Mouse (Mus musculus) kidney, embryonic 14.5 days (tissue): ENCODE measurements around the gene Zfp239. TPM values are rescaled to one million over a fixed set of nuclear protein-coding genes. Genes with fewer than 3 reads are reported as not detected.

ENCODE experiments used
- ATAC-seq: fragments of 200-750 bp; cut with Nextera tagmentation; 2 replicates; pipeline ENCODE4 v1.8.0; 2017; ENCODE audit warnings: moderate number of reproducible peaks, mild to moderate bottlenecking, moderate TSS enrichment, moderate library complexity; ENCODE audit not compliant: low FRiP score, low TSS enrichment
- H3K27ac ChIP-seq: fragments of 300-500 bp; sonication (generic); 2 replicates; pipeline ENCODE4 v1.5.1; 2014; ENCODE audit warnings: low read depth, mild to moderate bottlenecking, low read length, moderate library complexity, mixed read lengths
- H3K27me3 ChIP-seq: fragments of 300-500 bp; sonication (generic); 2 replicates; pipeline ENCODE4 v1.6.1; 2014; ENCODE audit warnings: mild to moderate bottlenecking, low read length; ENCODE audit not compliant: control insufficient read depth, insufficient read depth
- H3K36me3 ChIP-seq: fragments of 300-500 bp; sonication (generic); 2 replicates; pipeline ENCODE4 v1.6.1; 2014; ENCODE audit warnings: low read length, mixed read lengths; ENCODE audit not compliant: control insufficient read depth, insufficient read depth
- H3K4me1 ChIP-seq: fragments of 300-500 bp; sonication (generic); 2 replicates; pipeline ENCODE4 v1.6.1; 2014; ENCODE audit warnings: low read length, mixed read lengths; ENCODE audit not compliant: control insufficient read depth, insufficient read depth
- H3K4me2 ChIP-seq: fragments of 300-500 bp; sonication (generic); replicated peaks from 2 replicates; pipeline ENCODE4 v1.6.1; 2014; ENCODE audit warnings: low read depth, mild to moderate bottlenecking, low read length
- H3K4me3 ChIP-seq: fragments of 300-500 bp; sonication (generic); 2 replicates; pipeline ENCODE4 v1.5.1; 2014; ENCODE audit warnings: mild to moderate bottlenecking, low read length
- H3K9ac ChIP-seq: fragments of 300-500 bp; sonication (generic); 2 replicates; pipeline ENCODE4 v1.6.1; 2014; ENCODE audit warnings: low read depth, mild to moderate bottlenecking, low read length, moderate library complexity
- H3K9me3 ChIP-seq: fragments of 300-500 bp; sonication (generic); 2 replicates; pipeline ENCODE4 v1.6.1; 2016; ENCODE audit warnings: low read length; ENCODE audit not compliant: control insufficient read depth
- WGBS: fragments of 180-500 bp; shearing (Covaris S2); extraction: QIAGEN DNeasy Blood & Tissue Kit; methylation state at CpG from one replicate; pipeline ENCODE4 v1.1.7; 2014; 5-methylcytosine and 5-hydroxymethylcytosine counted together
- polyA plus RNA-seq: library from polyadenylated mRNA; unstranded; fragments of >200 nt; fragmentation: Nextera tagmentation; extraction: Ambion mirVana; gene quantifications from 2 replicates; pipeline ENCODE4 v1.2.1, GENCODE M21; 2014

Gene Zfp239
- 6.6 and 10.0 TPM in 2 replicates for polyA plus RNA-seq

- Histone ChIP-seq H3K9ac (peak within 1 kb of the TSS; percentile 70), H3K9me3 (no peaks in the 10 kb centered on the region), H3K4me2 (peak within 1 kb of the TSS; percentile 92), H3K4me3 (peak within 1 kb of the TSS; percentile 80), H3K36me3 (no peaks in the 10 kb centered on the region), H3K4me1 (0 out of 2 replicates have a peak, but pooled peaks cover 4% of the 10 kb centered on the region), H3K27ac (no peak within 1 kb of the TSS), H3K27me3 (no peaks in the 10 kb centered on the region)
- no peak for ATAC-seq
- 74% methylated on average over 6 of the region's 6 CpGs for WGBS
Measured at GRCm38 (mm10) chr6:117861848-117862247, at the start of gene Zfp239. Gene Zfp239 (plus strand): TSS chr6:117862100.

- Histone ChIP-seq H3K4me2 (no peak overlapping the region), H3K27me3 (no peaks in the 10 kb centered on the region), H3K4me3 (no peak overlapping the region), H3K9me3 (no peaks in the 10 kb centered on the region), H3K9ac (no peak overlapping the region), H3K36me3 (no peaks in the 10 kb centered on the region), H3K27ac (no peak overlapping the region), H3K4me1 (no peaks in the 10 kb centered on the region)
- ATAC-seq = no peak
Measured at GRCm38 (mm10) chr6:117814681-117815080, 47.2 kb upstream of the Zfp239 start.

- H3K9ac ChIP-seq = no peak overlapping the region
- no peaks in the 10 kb centered on the region for H3K27me3 ChIP-seq
- no peak overlapping the region for H3K27ac ChIP-seq
- no peak overlapping the region for H3K4me2 ChIP-seq
- no peaks in the 10 kb centered on the region for H3K36me3 ChIP-seq
- H3K4me1 ChIP-seq = no peaks in the 10 kb centered on the region
- no peak for ATAC-seq
- H3K4me3 ChIP-seq = no peak overlapping the region
- H3K9me3 ChIP-seq = no peaks in the 10 kb centered on the region
- WGBS = 79% methylated on average over 4 of the region's 5 CpGs
Measured at GRCm38 (mm10) chr6:117817108-117817541, 44.8 kb upstream of the Zfp239 start.

- H3K27ac ChIP-seq = no peak overlapping the region
- no peak overlapping the region for H3K9ac ChIP-seq
- H3K27me3 ChIP-seq = no peaks in the 10 kb centered on the region
- H3K4me3 ChIP-seq = no peak overlapping the region
- H3K9me3 ChIP-seq = no peaks in the 10 kb centered on the region
- WGBS = 92% methylated on average over 14 of the region's 14 CpGs
- no peak for ATAC-seq
- no peak overlapping the region for H3K4me2 ChIP-seq
- no peaks in the 10 kb centered on the region for H3K36me3 ChIP-seq
- H3K4me1 ChIP-seq = no peaks in the 10 kb centered on the region
Measured at GRCm38 (mm10) chr6:117820327-117820726, 41.6 kb upstream of the Zfp239 start.

GRCm38 (mm10) chr6:117825369-117825768, 36.5 kb upstream of the Zfp239 start:
- Histone ChIP-seq H3K4me1 (peaks cover 8% of the 10 kb centered on the region), H3K27ac (no peak overlapping the region), H3K4me2 (no peak overlapping the region), H3K9ac (no peak overlapping the region), H3K36me3 (no peaks in the 10 kb centered on the region), H3K9me3 (no peaks in the 10 kb centered on the region), H3K4me3 (no peak overlapping the region), H3K27me3 (no peaks in the 10 kb centered on the region)
- ATAC-seq = peak; percentile 84; the same call in 1 of the 2 replicates
- 6% methylated on average over 4 of the region's 4 CpGs for WGBS

GRCm38 (mm10) chr6:117828273-117828672, 33.6 kb upstream of the Zfp239 start:
- Histone ChIP-seq H3K27me3 (no peaks in the 10 kb centered on the region), H3K9me3 (no peaks in the 10 kb centered on the region), H3K27ac (no peak overlapping the region), H3K36me3 (no peaks in the 10 kb centered on the region), H3K4me3 (no peak overlapping the region), H3K4me1 (peaks cover 8% of the 10 kb centered on the region), H3K9ac (no peak overlapping the region), H3K4me2 (no peak overlapping the region)
- ATAC-seq = peak; percentile 32; the same call in 1 of the 2 replicates
- 20% methylated on average over 9 of the region's 9 CpGs for WGBS

- H3K4me3 ChIP-seq = peak within 1 kb of the TSS; percentile 84
- H3K27ac ChIP-seq = peak within 1 kb of the TSS; percentile 88
- peak within 1 kb of the TSS; percentile 77 for H3K4me2 ChIP-seq
- peak within 1 kb of the TSS; percentile 88 for H3K9ac ChIP-seq
- H3K9me3 ChIP-seq = no peaks in the 10 kb centered on the region
- H3K4me1 ChIP-seq = peaks cover 9% of the 10 kb centered on the region; the same call in 1 of the 2 replicates
- no peaks in the 10 kb centered on the region for H3K27me3 ChIP-seq
- peaks cover 28% of the 10 kb centered on the region for H3K36me3 ChIP-seq
- WGBS = under 1% methylated on average over 58 of the region's 66 CpGs
- peak; percentile 97 for ATAC-seq
Measured at GRCm38 (mm10) chr6:117840686-117841510, 21.0 kb upstream of the Zfp239 start, which contains the start of gene Zfp637. Gene Zfp637 (plus strand): TSS chr6:117841180.

GRCm38 (mm10) chr6:117841511-117841955, 20.4 kb upstream of the Zfp239 start:
- peaks cover 9% of the 10 kb centered on the region; the same call in 1 of the 2 replicates for H3K4me1 ChIP-seq
- no peak for ATAC-seq
- peak overlapping the region; percentile 88 for H3K9ac ChIP-seq
- H3K36me3 ChIP-seq = peaks cover 34% of the 10 kb centered on the region
- no peaks in the 10 kb centered on the region for H3K27me3 ChIP-seq
- peak overlapping the region; percentile 88 for H3K27ac ChIP-seq
- H3K4me2 ChIP-seq = peak overlapping the region; percentile 77
- no peaks in the 10 kb centered on the region for H3K9me3 ChIP-seq
- WGBS = 13% methylated on average over 12 of the region's 12 CpGs
- H3K4me3 ChIP-seq = peak overlapping the region; percentile 84

GRCm38 (mm10) chr6:117844597-117844996, 17.3 kb upstream of the Zfp239 start:
- no peaks in the 10 kb centered on the region for H3K9me3 ChIP-seq
- no peak overlapping the region for H3K4me2 ChIP-seq
- WGBS = 90% methylated on average over 9 of the region's 9 CpGs
- H3K36me3 ChIP-seq = peaks cover 52% of the 10 kb centered on the region
- no peaks in the 10 kb centered on the region for H3K27me3 ChIP-seq
- no peak for ATAC-seq
- no peak overlapping the region for H3K9ac ChIP-seq
- no peak overlapping the region for H3K27ac ChIP-seq
- no peak overlapping the region for H3K4me3 ChIP-seq
- H3K4me1 ChIP-seq = peaks cover 9% of the 10 kb centered on the region; the same call in 1 of the 2 replicates
